Mouse (Mus musculus) heart, adult 9 months (tissue): ENCODE measurements at regions not wholly inside any gene's neighbourhood (a gene's known extent, or its start where the extent isn't known, plus 50 kb on each side); places are given as distances from the start of the nearest gene placed in this dataset.
"Not testable (repeated sequence)": the region's sequence is repeated elsewhere in the genome, so short reads cannot be mapped to it uniquely, and the experiment has no call there.

Experiments used
- DNase-seq, 2 experiments: peaks; one replicate each; pipeline ENCODE4 v3.0.0; 2022; ENCODE audit warnings: low spot score in 2 of 2

- DNase-seq, result peak; percentile 11
Observed at GRCm38 (mm10) chr12:22745556-22745955, 1034.5 kb downstream of the Gm10330 start.

- not testable (repeated sequence) for DNase-seq
Observed at GRCm38 (mm10) chr12:22745067-22745466, 1035.0 kb downstream of the Gm10330 start.
